In the genomic region with DNA sequence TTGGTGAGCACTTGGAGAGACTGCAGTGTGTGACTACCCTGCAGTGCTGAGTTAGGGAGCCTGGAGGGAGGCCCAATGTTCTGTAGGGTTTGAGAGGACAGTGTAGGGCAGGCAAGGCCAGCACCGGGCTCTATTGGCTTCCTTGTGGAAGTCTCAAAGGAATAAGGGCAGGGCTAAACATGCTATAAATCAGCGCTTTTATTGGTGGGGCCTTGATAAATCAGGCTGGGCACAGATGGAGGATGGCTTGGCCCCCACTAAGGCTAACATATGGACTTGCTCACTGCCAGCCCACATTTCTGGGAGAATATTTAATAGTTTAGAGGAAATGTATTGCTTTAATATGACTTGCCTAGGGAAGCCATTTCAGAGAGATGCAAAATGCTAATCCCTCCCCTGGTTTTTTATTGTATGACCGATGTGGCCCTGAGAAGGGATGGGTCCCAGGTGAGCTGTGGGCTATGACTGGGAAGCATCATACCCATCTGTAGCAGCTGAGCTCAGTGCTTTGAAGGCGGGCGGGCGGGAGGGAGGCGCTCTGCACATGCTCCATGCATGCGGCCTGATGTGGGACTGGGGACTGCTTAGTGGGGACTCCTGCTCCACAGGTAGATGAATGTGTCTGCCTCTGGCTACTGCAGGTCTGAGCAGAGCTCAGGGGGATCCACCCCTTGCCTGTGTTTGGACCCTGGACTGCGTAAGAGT, we compare ENCODE assay signal across 18 mouse cellular contexts.
DNase-seq lines count a peak whose midpoint lies in the region; ATAC-seq and TF ChIP-seq lines count a peak whose summit lies in the region.
"Had no signal": no experiment of that assay in that cellular context is flagged by ENCODE, and none has a peak within 500 bp of the region (broad histone marks: within the 10 kb centered on the region; RNA-seq: fewer than 3 reads in every experiment).

No protein-coding gene starts in this region.

- H3K9ac ChIP-seq in neural tube, embryonic 13.5 days, result no peak overlapping the region
- no peak overlapping the region for H3K9ac ChIP-seq in forebrain, embryonic 12.5 days

- H3K4me1 ChIP-seq in neural tube, embryonic 13.5 days (replicated peaks), result peaks cover 15% of the 10 kb centered on the region
- no peaks in the 10 kb centered on the region for H3K4me1 ChIP-seq in forebrain, embryonic 12.5 days
- H3K4me1 ChIP-seq: embryonic facial prominence, embryonic 10.5 days; hindbrain, embryonic 10.5 days had no signal

- 51% methylated on average over 9 of the region's 9 CpGs for WGBS in neural tube, embryonic 13.5 days
- WGBS in forebrain, embryonic 12.5 days, result 95% methylated on average over 9 of the region's 9 CpGs

- no peaks in the 10 kb centered on the region for H3K9me3 ChIP-seq in neural tube, embryonic 13.5 days
- H3K9me3 ChIP-seq in forebrain, embryonic 12.5 days, result no peaks in the 10 kb centered on the region
- H3K9me3 ChIP-seq: embryonic facial prominence, embryonic 10.5 days; hindbrain, embryonic 10.5 days had no signal

- H3K4me3 ChIP-seq in layer of hippocampus, adult 2 months, result no peak overlapping the region
- H3K4me3 ChIP-seq in neural tube, embryonic 13.5 days, result no peak overlapping the region
- H3K4me3 ChIP-seq in forebrain, embryonic 12.5 days (replicated peaks), result no peak overlapping the region
- H3K4me3 ChIP-seq: embryonic facial prominence, embryonic 10.5 days; hindbrain, embryonic 10.5 days had no signal

- DNase-seq in layer of hippocampus, adult 2 months (ENCODE audit: low spot score in 2 of 2), result no peak
- DNase-seq in layer of hippocampus, postnatal 10 days (ENCODE audit: low spot score in 2 of 2), result no peak
- DNase-seq in cerebellum, adult 11 months, result peak; percentile 37
- peak; percentile 65 for DNase-seq in cerebellum, adult 9-10 months
- DNase-seq: B cell, adult 2 months; gastrocnemius, postnatal 25 days; kidney, adult 18-20 months; kidney, postnatal 14 days; lung, adult 2 months; lung, postnatal 36 days; right cerebral cortex, adult 18-20 months had no signal

- H3K27ac ChIP-seq in layer of hippocampus, adult 2 months, result peak overlapping the region; percentile 43; the same call in 1 of the 2 replicates
- peak overlapping the region; percentile 49; the same call in 1 of the 2 replicates for H3K27ac ChIP-seq in neural tube, embryonic 13.5 days (replicated peaks)
- H3K27ac ChIP-seq in forebrain, embryonic 12.5 days, result no peak overlapping the region
- H3K27ac ChIP-seq: embryonic facial prominence, embryonic 10.5 days; hindbrain, embryonic 10.5 days had no signal

- H3K36me3 ChIP-seq in neural tube, embryonic 13.5 days, result no peaks in the 10 kb centered on the region
- no peaks in the 10 kb centered on the region for H3K36me3 ChIP-seq in forebrain, embryonic 12.5 days (replicated peaks)
- H3K36me3 ChIP-seq: embryonic facial prominence, embryonic 10.5 days; hindbrain, embryonic 10.5 days had no signal

- TF ChIP-seq CTCF in layer of hippocampus, adult 2 months (conservative IDR thresholded peaks at IDR 0.05), result no peak

- H3K4me2 ChIP-seq in neural tube, embryonic 13.5 days, result no peak overlapping the region
- no peak overlapping the region for H3K4me2 ChIP-seq in forebrain, embryonic 12.5 days

- ATAC-seq in neural tube, embryonic 13.5 days (ENCODE audit: low read depth), result peak; percentile 77
- no peak for ATAC-seq in erythroid progenitor cell, adult 5-6 weeks (replicated peaks; ENCODE audit: low FRiP score, poor library complexity, severe bottlenecking)
- ATAC-seq in forebrain, embryonic 12.5 days (ENCODE audit: low FRiP score), result no peak
- ATAC-seq: forebrain, embryonic 14.5 days; midbrain, embryonic 16.5 days had no signal

- no peaks in the 10 kb centered on the region for H3K27me3 ChIP-seq in neural tube, embryonic 13.5 days
- no peaks in the 10 kb centered on the region for H3K27me3 ChIP-seq in forebrain, embryonic 12.5 days

Comparison
In these comparisons a context has a peak if more than half of its experiments do, and no peak if none do; other contexts are left out.
1. DNase-seq: peak in cerebellum, adult 11 months (single experiment) and cerebellum, adult 9-10 months (single experiment); none in layer of hippocampus, adult 2 months (0 of 2) and layer of hippocampus, postnatal 10 days (0 of 2).